Mouse (Mus musculus) heart, postnatal 0 days (tissue): Measurements from ENCODE around the gene H2-Oa.

Experiments
- CTCF ChIP-seq: IDR thresholded peaks from 2 replicates; pipeline ENCODE4 v1.5.1; 2016; ENCODE audit warnings: antibody characterized with exemption, control low read depth, low read depth
- EP300 ChIP-seq: IDR thresholded peaks from 2 replicates; pipeline ENCODE4 v1.6.1; 2016; ENCODE audit warnings: antibody characterized with exemption, low read depth

DNA sequence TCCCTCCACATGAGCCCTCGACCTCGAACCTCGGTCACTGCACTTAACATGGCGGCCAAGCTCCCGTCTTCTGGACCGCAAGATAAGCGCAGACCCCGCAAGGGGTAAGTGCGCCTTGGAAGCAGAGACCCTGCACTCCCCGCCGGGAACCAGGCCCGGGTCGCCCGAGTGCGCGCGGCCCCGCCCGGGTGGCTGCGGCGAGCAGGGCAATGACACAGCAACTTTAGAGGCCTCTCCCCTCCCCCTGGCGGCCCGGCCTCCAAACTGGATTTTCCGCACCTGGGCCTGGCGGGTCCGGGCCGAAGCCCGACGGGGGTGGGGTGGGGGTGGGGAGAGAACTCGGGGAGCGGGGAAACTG, 28.7 kb downstream of the H2-Oa start:
- TF ChIP-seq CTCF (peak; percentile 23; the same call in 1 of the 2 replicates), EP300 (no peak)
